Mouse (Mus musculus): Measurements from ENCODE around the gene Tbc1d8. TPM values are rescaled to one million over a fixed set of nuclear protein-coding genes. Genes with fewer than 3 reads are reported as not detected.

Gene Tbc1d8
- polyA plus RNA-seq, 1 experiment from 2014 or later = 11.7 TPM

DNA sequence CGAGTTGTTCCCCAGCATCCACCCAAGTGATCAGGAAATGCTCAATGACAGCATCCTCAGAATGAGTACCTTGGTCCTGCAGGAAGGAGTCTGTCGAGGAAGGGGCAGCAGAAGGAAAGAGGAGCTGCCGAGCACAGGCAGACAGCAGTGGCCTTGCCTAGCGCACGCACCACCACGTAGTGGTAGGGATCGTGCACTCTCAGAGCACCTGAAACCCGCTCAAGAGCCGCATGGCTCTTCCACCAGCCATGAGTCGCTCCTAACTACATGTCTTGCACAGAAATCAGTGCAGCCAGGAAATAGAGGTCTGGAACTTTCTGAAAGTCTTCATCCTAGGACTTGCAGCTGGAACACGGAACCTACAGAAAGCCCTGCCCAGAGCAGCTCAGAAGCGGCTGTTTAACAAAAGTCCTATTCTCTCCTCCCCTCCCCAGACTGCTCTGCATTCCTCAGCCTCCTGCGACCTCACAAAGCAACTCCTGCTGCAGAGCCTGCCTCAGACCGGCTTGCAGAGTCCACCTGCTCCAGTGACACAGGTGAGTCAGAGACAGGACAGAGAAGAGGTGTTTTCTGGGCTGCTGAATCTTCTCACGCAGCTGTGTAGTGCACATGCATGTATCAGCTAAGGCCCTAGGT lies 142.9 kb downstream of the Tbc1d8 start:
- H3K36me3 ChIP-seq = no peaks in the 10 kb centered on the region
- peaks cover 33% of the 10 kb centered on the region for H3K4me1 ChIP-seq
- 0 out of 2 replicates have a peak overlapping the region, but pooled peaks have one; percentile 10 for H3K9ac ChIP-seq
- H3K27ac ChIP-seq (replicated peaks) = no peak overlapping the region
- H3K4me2 ChIP-seq = peak overlapping the region; percentile 42
- H3K9me3 ChIP-seq = no peaks in the 10 kb centered on the region
- no peak for ATAC-seq (ENCODE audit: extremely low read depth, insufficient number of reproducible peaks, low FRiP score, low TSS enrichment)
- WGBS = 31% methylated on average over 15 of the region's 15 CpGs
- H3K27me3 ChIP-seq (replicated peaks) = peaks cover 39% of the 10 kb centered on the region
- H3K4me3 ChIP-seq = no peak overlapping the region

GRCm38 (mm10) chr1:39332456-39332855 lies 146.1 kb downstream of the Tbc1d8 start:
- Histone ChIP-seq H3K4me1 (peaks cover 42% of the 10 kb centered on the region), H3K9me3 (no peaks in the 10 kb centered on the region), H3K36me3 (no peaks in the 10 kb centered on the region), H3K4me3 (no peak overlapping the region), H3K27ac (replicated peaks) (no peak overlapping the region), H3K27me3 (replicated peaks) (peaks cover 14% of the 10 kb centered on the region), H3K4me2 (no peak overlapping the region), H3K9ac (no peak overlapping the region)
- no peak for ATAC-seq (ENCODE audit: extremely low read depth, insufficient number of reproducible peaks, low FRiP score, low TSS enrichment)
- WGBS = 80% methylated on average over 4 of the region's 4 CpGs

- 64% methylated on average over 7 of the region's 7 CpGs for WGBS
- no peaks in the 10 kb centered on the region for H3K9me3 ChIP-seq
- peak overlapping the region; percentile 77 for H3K27ac ChIP-seq (replicated peaks)
- H3K27me3 ChIP-seq (replicated peaks) = peaks cover 5% of the 10 kb centered on the region
- 0 out of 2 replicates have a peak overlapping the region, but pooled peaks have one; percentile 8 for H3K4me2 ChIP-seq
- H3K9ac ChIP-seq = no peak overlapping the region
- no peaks in the 10 kb centered on the region for H3K36me3 ChIP-seq
- peaks cover 43% of the 10 kb centered on the region for H3K4me1 ChIP-seq
- ATAC-seq (ENCODE audit: extremely low read depth, insufficient number of reproducible peaks, low FRiP score, low TSS enrichment) = no peak; the same call in 1 of the 2 replicates
- H3K4me3 ChIP-seq = no peak overlapping the region
Observed at GRCm38 (mm10) chr1:39330857-39331594, 147.5 kb downstream of the Tbc1d8 start.

DNA sequence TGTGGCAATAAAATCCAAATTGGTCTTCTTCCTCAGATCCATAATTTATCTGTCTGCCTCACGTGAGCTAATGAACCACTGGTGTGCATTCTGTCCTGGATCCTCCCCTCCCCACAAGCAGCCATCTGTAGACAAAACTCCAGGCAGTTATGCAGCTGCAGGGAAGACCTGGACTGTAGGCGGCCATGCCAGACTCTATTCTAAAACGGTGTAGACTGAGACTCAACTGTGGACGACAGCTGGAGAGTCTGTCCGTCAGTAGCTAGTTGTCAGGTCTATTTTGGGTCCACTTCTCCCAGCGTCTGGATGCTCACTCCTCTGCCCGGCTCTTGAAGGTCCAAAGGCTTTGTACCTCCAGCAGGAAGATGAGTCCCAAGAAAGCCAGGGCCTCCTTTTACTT lies 151.0 kb downstream of the Tbc1d8 start:
- Histone ChIP-seq H3K4me2 (no peak overlapping the region), H3K27me3 (replicated peaks) (no peaks in the 10 kb centered on the region), H3K9me3 (no peaks in the 10 kb centered on the region), H3K36me3 (no peaks in the 10 kb centered on the region), H3K9ac (no peak overlapping the region), H3K27ac (replicated peaks) (peak overlapping the region; percentile 12; the same call in 1 of the 2 replicates), H3K4me1 (peaks cover 35% of the 10 kb centered on the region), H3K4me3 (no peak overlapping the region)
- 42% methylated on average over 7 of the region's 7 CpGs for WGBS
- ATAC-seq (ENCODE audit: extremely low read depth, insufficient number of reproducible peaks, low FRiP score, low TSS enrichment) = no peak

DNA sequence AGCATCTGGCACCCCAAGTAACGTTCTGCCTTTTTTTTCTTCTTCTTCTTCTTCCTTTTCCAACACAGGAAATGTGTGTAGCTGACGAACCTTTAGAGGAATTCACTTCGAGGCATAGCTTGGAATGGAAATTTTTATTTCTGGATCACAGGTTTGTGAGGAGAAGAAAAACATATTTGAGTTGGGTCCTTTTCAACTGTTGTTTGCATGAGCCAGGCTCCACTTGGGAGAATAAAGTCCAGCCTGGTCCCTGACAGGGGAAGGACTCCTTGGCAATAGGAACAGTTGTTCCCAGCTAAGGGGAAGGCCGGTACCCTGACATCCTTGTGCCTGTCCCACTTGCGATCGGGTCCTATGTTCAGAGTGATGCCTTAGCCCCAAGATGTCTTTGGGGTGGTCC lies 153.3 kb downstream of the Tbc1d8 start:
- H3K36me3 ChIP-seq = no peaks in the 10 kb centered on the region
- H3K27me3 ChIP-seq (replicated peaks) = no peaks in the 10 kb centered on the region
- no peaks in the 10 kb centered on the region for H3K9me3 ChIP-seq
- no peak for ATAC-seq (ENCODE audit: extremely low read depth, insufficient number of reproducible peaks, low FRiP score, low TSS enrichment)
- no peak overlapping the region for H3K4me2 ChIP-seq
- 81% methylated on average over 6 of the region's 6 CpGs for WGBS
- no peak overlapping the region for H3K27ac ChIP-seq (replicated peaks)
- no peak overlapping the region for H3K4me3 ChIP-seq
- H3K9ac ChIP-seq = no peak overlapping the region
- H3K4me1 ChIP-seq = peaks cover 15% of the 10 kb centered on the region

DNA sequence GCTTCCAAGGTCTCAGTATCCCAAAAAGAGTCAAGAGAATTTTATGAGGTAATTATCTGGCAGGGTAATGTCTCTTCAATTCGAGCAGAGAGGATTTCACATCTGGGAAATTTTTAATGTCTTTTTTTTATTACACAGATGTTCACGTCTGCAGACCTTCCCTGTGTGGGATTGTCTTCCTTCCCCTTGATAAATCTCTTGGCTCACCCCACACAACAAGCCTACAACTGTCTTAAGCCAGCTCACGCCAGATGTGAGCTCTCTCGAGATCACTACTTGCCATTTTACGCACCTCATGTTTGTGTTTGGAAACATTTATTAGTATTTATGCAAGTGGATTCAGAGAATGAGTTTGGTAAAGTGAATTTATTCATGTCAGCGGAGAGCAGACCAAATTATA lies 156.6 kb downstream of the Tbc1d8 start:
- Histone ChIP-seq H3K4me3 (no peak overlapping the region), H3K36me3 (no peaks in the 10 kb centered on the region), H3K4me2 (no peak overlapping the region), H3K27ac (replicated peaks) (no peak overlapping the region), H3K9ac (no peak overlapping the region), H3K4me1 (peaks cover 20% of the 10 kb centered on the region), H3K27me3 (replicated peaks) (no peaks in the 10 kb centered on the region), H3K9me3 (no peaks in the 10 kb centered on the region)
- WGBS = 64% methylated on average over 6 of the region's 6 CpGs
- no peak for ATAC-seq (ENCODE audit: extremely low read depth, insufficient number of reproducible peaks, low FRiP score, low TSS enrichment)

Other genes starting within 250 kb of the Tbc1d8 start
- gene Rpl31, start 110.9 kb downstream of the Tbc1d8 start, polyA plus RNA-seq (2015; fragmentation: Nextera tagmentation; extraction: Ambion mirVana) = 358 and 371 TPM in 2 replicates
- gene Cnot11, start 56.2 kb upstream of the Tbc1d8 start, polyA plus RNA-seq (2015; fragmentation: Nextera tagmentation; extraction: Ambion mirVana) = 14.0 and 15.0 TPM in 2 replicates
- 14.5 and 15.2 TPM in 2 replicates for gene Rnf149, start 98.7 kb upstream of the Tbc1d8 start, polyA plus RNA-seq (2015; fragmentation: Nextera tagmentation; extraction: Ambion mirVana)
- gene Creg2, start 172.7 kb upstream of the Tbc1d8 start, polyA plus RNA-seq (2015; fragmentation: Nextera tagmentation; extraction: Ambion mirVana) = not detected in 2 replicates
- 0.59 and 0.67 TPM in 2 replicates for gene Rfx8, start 242.2 kb upstream of the Tbc1d8 start, polyA plus RNA-seq (2015; fragmentation: Nextera tagmentation; extraction: Ambion mirVana)

Measured in heart, embryonic 13.5 days (tissue).